Comparison of ENCODE assay signal across 8 mouse cellular contexts in the genomic region with DNA sequence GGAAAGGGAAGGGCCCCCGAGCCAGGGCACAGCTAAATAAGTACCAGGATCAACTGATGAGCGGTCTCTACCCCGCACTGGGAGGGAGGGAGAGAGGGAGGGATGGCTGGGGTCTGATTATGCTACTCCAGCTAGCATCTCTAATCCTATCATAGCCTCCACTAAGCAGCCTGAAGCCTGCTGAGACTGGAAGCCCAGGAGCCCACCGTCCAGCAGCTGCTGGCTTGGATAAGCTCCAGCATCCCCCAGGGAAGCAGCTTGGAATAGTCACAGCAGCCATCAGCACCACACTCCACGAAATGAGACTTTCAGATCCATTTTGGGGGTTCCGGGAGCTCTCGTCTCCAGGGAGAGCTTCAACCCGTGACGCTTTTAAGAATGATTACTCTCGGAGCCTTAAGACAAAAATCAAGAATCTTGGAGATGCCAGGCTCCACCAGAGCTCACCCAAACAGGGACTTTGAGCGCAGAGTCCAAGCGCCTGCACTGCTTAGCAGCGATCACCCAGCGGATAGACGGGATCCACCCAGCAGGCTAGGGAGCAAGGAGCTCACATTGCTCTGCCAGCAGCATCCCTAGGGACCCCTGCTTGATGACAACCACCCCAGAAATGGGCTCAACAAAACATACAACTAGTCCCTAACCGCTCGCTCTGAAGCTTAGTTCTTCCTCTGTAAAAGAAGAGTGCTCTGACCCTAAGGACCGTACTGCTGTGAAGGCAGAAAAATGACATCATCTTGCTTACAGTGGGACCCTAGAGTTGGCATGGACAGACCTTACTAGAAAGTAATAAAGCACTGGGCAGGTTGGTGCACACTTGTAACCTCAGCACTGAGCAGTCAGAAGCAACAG.
DNase-seq lines count a peak whose midpoint lies in the region; ATAC-seq and TF ChIP-seq lines count a peak whose summit lies in the region.

No protein-coding gene starts in this region.

- peak; percentile 77 for ATAC-seq in hindbrain, postnatal 0 days
- peak; percentile 72 for ATAC-seq in neural tube, embryonic 13.5 days (ENCODE audit: low read depth)

- peak; percentile 23 for DNase-seq in Muller cell, postnatal 12 days (ENCODE audit: inconsistent ontology term)
- peak; percentile 18 for DNase-seq in cerebellum, adult 9-11 months
- peak; percentile 14 to 18 for DNase-seq in gastrocnemius, adult 8-10 months (ENCODE audit: low spot score in 2 of 2)
- peak; percentile 79 for DNase-seq in hindbrain, postnatal 0 days (ENCODE audit: low spot score)
- no peak for DNase-seq in c-Kit-positive CD71-positive TER-119-positive erythroid progenitor cells, embryonic 14.5 days (ENCODE audit: low spot score)
- no peak for DNase-seq in spleen, adult 18-20 months
- no peak for DNase-seq in thymus, postnatal 0 days (ENCODE audit: low spot score)

- peak overlapping the region; percentile 45; the same call in 1 of the 2 replicates for H3K27ac ChIP-seq in hindbrain, postnatal 0 days
- H3K27ac ChIP-seq in neural tube, embryonic 13.5 days (replicated peaks), result peak overlapping the region; percentile 62

- no peak for TF ChIP-seq CTCF in hindbrain, postnatal 0 days (IDR thresholded peaks at IDR 0.05; ENCODE audit: low read depth)

- H3K4me2 ChIP-seq in hindbrain, postnatal 0 days (ENCODE audit: low read depth, low read length), result peak overlapping the region; percentile 45
- peak overlapping the region; percentile 43 for H3K4me2 ChIP-seq in neural tube, embryonic 13.5 days

- H3K9me3 ChIP-seq in hindbrain, postnatal 0 days (ENCODE audit: low read length), result no peaks in the 10 kb centered on the region
- no peaks in the 10 kb centered on the region for H3K9me3 ChIP-seq in neural tube, embryonic 13.5 days

- no peak overlapping the region for H3K9ac ChIP-seq in hindbrain, postnatal 0 days (replicated peaks; ENCODE audit: low read length)
- peak overlapping the region; percentile 41; the same call in 1 of the 2 replicates for H3K9ac ChIP-seq in neural tube, embryonic 13.5 days

- no peaks in the 10 kb centered on the region; the same call in 1 of the 2 replicates for H3K27me3 ChIP-seq in hindbrain, postnatal 0 days (ENCODE audit: insufficient read depth, low read length)
- peaks cover 4% of the 10 kb centered on the region; the same call in 1 of the 2 replicates for H3K27me3 ChIP-seq in neural tube, embryonic 13.5 days

- H3K4me3 ChIP-seq in hindbrain, postnatal 0 days (ENCODE audit: low read length), result no peak overlapping the region
- H3K4me3 ChIP-seq in neural tube, embryonic 13.5 days, result no peak overlapping the region

- WGBS in hindbrain, postnatal 0 days, result 24% methylated on average over 18 of the region's 18 CpGs
- 51% methylated on average over 18 of the region's 18 CpGs for WGBS in neural tube, embryonic 13.5 days

- no peaks in the 10 kb centered on the region for H3K36me3 ChIP-seq in hindbrain, postnatal 0 days (ENCODE audit: insufficient read depth, low read length)
- H3K36me3 ChIP-seq in neural tube, embryonic 13.5 days, result no peaks in the 10 kb centered on the region

- H3K4me1 ChIP-seq in hindbrain, postnatal 0 days (ENCODE audit: insufficient read depth, low read length), result peaks cover 21% of the 10 kb centered on the region; the same call in 1 of the 2 replicates
- H3K4me1 ChIP-seq in neural tube, embryonic 13.5 days (replicated peaks), result peaks cover 49% of the 10 kb centered on the region

Comparison
In these comparisons a context has a peak if more than half of its experiments do, and no peak if none do; other contexts are left out.
1. DNase-seq: peak in Muller cell, postnatal 12 days (single experiment), cerebellum, adult 9-11 months (single experiment), gastrocnemius, adult 8-10 months (2 of 2) and hindbrain, postnatal 0 days (single experiment); none in c-Kit-positive CD71-positive TER-119-positive erythroid progenitor cells, embryonic 14.5 days (single experiment), spleen, adult 18-20 months (0 of 2) and thymus, postnatal 0 days (single experiment).